Mouse (Mus musculus): ENCODE measurements around the gene Spred3. TPM values are rescaled to one million over a fixed set of nuclear protein-coding genes. Genes with fewer than 3 reads are reported as not detected.

Spred3 gene
- polyA plus RNA-seq, 1 experiment from 2014 or later = 0.21 TPM

GRCm38 (mm10) chr7:29170755-29171561 is 747 bp upstream of the Spred3 start:
- TF ChIP-seq EP300 (IDR thresholded peaks at IDR 0.05; ENCODE audit: low read depth) = no peak
- H3K4me2 ChIP-seq (ENCODE audit: low read depth, low read length) = peak overlapping the region; percentile 84
- ATAC-seq (peak; percentile 5), DNase-seq (peak; percentile 53)
- no peak overlapping the region for H3K27ac ChIP-seq (ENCODE audit: low read depth)
- peaks cover 48% of the 10 kb centered on the region for H3K27me3 ChIP-seq (ENCODE audit: insufficient read depth, low read length)
- under 1% methylated on average over 37 of the region's 43 CpGs for WGBS (ENCODE audit: insufficient replicate concordance)
- peak overlapping the region; percentile 54 for H3K4me3 ChIP-seq (ENCODE audit: low read depth, low read length)
- H3K4me1 ChIP-seq (ENCODE audit: insufficient read depth) = peaks cover 27% of the 10 kb centered on the region
- H3K36me3 ChIP-seq (replicated peaks; ENCODE audit: insufficient read depth, low read length) = peaks cover 26% of the 10 kb centered on the region
- peak overlapping the region; percentile 46 for H3K9ac ChIP-seq (replicated peaks)
- H3K9me3 ChIP-seq (ENCODE audit: low read length) = no peaks in the 10 kb centered on the region

GRCm38 (mm10) chr7:29169231-29170065 is 763 bp downstream of the Spred3 start:
- Histone ChIP-seq H3K36me3 (replicated peaks; ENCODE audit: insufficient read depth, low read length) (peaks cover 11% of the 10 kb centered on the region), H3K4me2 (ENCODE audit: low read depth, low read length) (peak overlapping the region; percentile 84), H3K27ac (ENCODE audit: low read depth) (no peak overlapping the region), H3K9me3 (ENCODE audit: low read length) (no peaks in the 10 kb centered on the region), H3K9ac (replicated peaks) (no peak overlapping the region; the same call in 1 of the 2 replicates), H3K27me3 (ENCODE audit: insufficient read depth, low read length) (peaks cover 48% of the 10 kb centered on the region), H3K4me3 (ENCODE audit: low read depth, low read length) (peak overlapping the region; percentile 54), H3K4me1 (ENCODE audit: insufficient read depth) (peaks cover 27% of the 10 kb centered on the region)
- ATAC-seq (peak; percentile 40), DNase-seq (peak; percentile 53)
- under 1% methylated on average over 31 of the region's 39 CpGs for WGBS (ENCODE audit: insufficient replicate concordance)
- TF ChIP-seq EP300 (IDR thresholded peaks at IDR 0.05; ENCODE audit: low read depth) (no peak), CTCF (IDR thresholded peaks at IDR 0.05; ENCODE audit: low read depth) (no peak)

GRCm38 (mm10) chr7:29168791-29169230 is 1.4 kb downstream of the Spred3 start:
- DNase-seq (no peak), ATAC-seq (no peak)
- Histone ChIP-seq H3K9me3 (ENCODE audit: low read length) (no peaks in the 10 kb centered on the region), H3K27ac (ENCODE audit: low read depth) (no peak overlapping the region), H3K4me3 (ENCODE audit: low read depth, low read length) (peak overlapping the region; percentile 54), H3K36me3 (replicated peaks; ENCODE audit: insufficient read depth, low read length) (peaks cover 5% of the 10 kb centered on the region), H3K4me2 (ENCODE audit: low read depth, low read length) (peak overlapping the region; percentile 84), H3K4me1 (ENCODE audit: insufficient read depth) (peaks cover 27% of the 10 kb centered on the region), H3K9ac (replicated peaks) (no peak overlapping the region), H3K27me3 (ENCODE audit: insufficient read depth, low read length) (peaks cover 48% of the 10 kb centered on the region)
- no peak for TF ChIP-seq EP300 (IDR thresholded peaks at IDR 0.05; ENCODE audit: low read depth)
- no peak for TF ChIP-seq CTCF (IDR thresholded peaks at IDR 0.05; ENCODE audit: low read depth)
- WGBS (ENCODE audit: insufficient replicate concordance) = 3% methylated on average over 13 of the region's 14 CpGs

GRCm38 (mm10) chr7:29168121-29168695 is 2.0 kb downstream of the Spred3 start:
- peaks cover 48% of the 10 kb centered on the region for H3K27me3 ChIP-seq (ENCODE audit: insufficient read depth, low read length)
- DNase-seq = no peak
- no peak overlapping the region for H3K9ac ChIP-seq (replicated peaks)
- H3K4me3 ChIP-seq (ENCODE audit: low read depth, low read length) = no peak overlapping the region
- H3K4me1 ChIP-seq (ENCODE audit: insufficient read depth) = peaks cover 27% of the 10 kb centered on the region
- no peak overlapping the region for H3K27ac ChIP-seq (ENCODE audit: low read depth)
- ATAC-seq = no peak
- H3K9me3 ChIP-seq (ENCODE audit: low read length) = no peaks in the 10 kb centered on the region
- no peak for TF ChIP-seq CTCF (IDR thresholded peaks at IDR 0.05; ENCODE audit: low read depth)
- no peaks in the 10 kb centered on the region for H3K36me3 ChIP-seq (replicated peaks; ENCODE audit: insufficient read depth, low read length)
- WGBS (ENCODE audit: insufficient replicate concordance) = 22% methylated on average over 10 of the region's 10 CpGs
- no peak overlapping the region for H3K4me2 ChIP-seq (ENCODE audit: low read depth, low read length)

- ATAC-seq = no peak
- H3K4me2 ChIP-seq (ENCODE audit: low read depth, low read length) = no peak overlapping the region
- WGBS (ENCODE audit: insufficient replicate concordance) = 49% methylated on average over 18 of the region's 19 CpGs
Measured at GRCm38 (mm10) chr7:29167656-29168055, 2.6 kb downstream of the Spred3 start.

More at GRCm38 (mm10) chr7:29167656-29168055, 2.6 kb downstream of the Spred3 start:
- peaks cover 45% of the 10 kb centered on the region for H3K27me3 ChIP-seq (ENCODE audit: insufficient read depth, low read length)
- H3K27ac ChIP-seq (ENCODE audit: low read depth) = no peak overlapping the region
- H3K9me3 ChIP-seq (ENCODE audit: low read length) = no peaks in the 10 kb centered on the region
- no peak for DNase-seq
- H3K4me3 ChIP-seq (ENCODE audit: low read depth, low read length) = no peak overlapping the region
- H3K9ac ChIP-seq (replicated peaks) = no peak overlapping the region
- H3K4me1 ChIP-seq (ENCODE audit: insufficient read depth) = peaks cover 30% of the 10 kb centered on the region
- H3K36me3 ChIP-seq (replicated peaks; ENCODE audit: insufficient read depth, low read length) = no peaks in the 10 kb centered on the region
- TF ChIP-seq CTCF (IDR thresholded peaks at IDR 0.05; ENCODE audit: low read depth) (no peak), EP300 (IDR thresholded peaks at IDR 0.05; ENCODE audit: low read depth) (no peak)
